Mouse (Mus musculus): ENCODE measurements around the gene Prkag1.
"Not testable (repeated sequence)": the region's sequence is repeated elsewhere in the genome, so short reads cannot be mapped to it uniquely, and the experiment has no call there.

Gene Prkag1

DNA sequence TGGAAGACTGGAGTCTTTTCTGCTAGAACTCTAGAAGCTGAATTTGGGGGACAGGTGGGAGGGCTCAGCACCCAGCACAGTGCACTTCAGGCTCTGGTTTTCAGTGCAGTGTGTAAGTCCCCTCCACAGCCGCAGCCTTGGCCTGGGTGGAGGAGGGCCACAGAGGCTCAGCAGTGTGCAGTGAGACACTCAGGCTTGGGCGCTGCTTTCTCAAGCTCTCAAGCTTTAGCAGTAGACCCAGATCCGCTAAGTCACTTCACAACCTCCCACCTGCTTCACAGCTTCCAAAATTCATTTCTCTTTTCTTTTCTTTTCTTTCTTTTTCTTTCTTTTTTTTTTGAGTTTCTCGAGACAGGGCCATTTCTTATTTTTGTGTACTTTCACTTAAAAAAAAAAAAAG is 10.4 kb downstream of the Prkag1 start:
- no peak for DNase-seq

DNA sequence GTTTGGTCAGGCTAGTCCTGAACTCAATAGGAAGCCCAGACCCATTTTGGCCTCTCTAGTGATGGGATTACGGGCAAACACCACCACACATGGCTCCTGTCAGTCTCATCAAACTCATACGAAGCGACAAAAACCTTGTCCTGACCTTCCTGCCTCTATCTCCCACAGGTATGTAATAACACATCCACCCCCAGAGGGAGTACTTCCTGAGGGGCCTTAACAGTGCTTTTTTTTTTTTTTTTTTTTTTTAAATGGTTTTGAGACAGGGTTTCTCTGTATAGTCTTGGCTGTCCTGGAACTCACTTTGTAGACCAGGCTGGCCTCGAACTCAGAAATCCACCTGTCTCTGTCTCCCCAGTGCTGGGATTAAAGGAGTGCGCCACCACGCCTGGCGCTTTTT is 13.2 kb downstream of the Prkag1 start:
- DNase-seq = no peak

DNA sequence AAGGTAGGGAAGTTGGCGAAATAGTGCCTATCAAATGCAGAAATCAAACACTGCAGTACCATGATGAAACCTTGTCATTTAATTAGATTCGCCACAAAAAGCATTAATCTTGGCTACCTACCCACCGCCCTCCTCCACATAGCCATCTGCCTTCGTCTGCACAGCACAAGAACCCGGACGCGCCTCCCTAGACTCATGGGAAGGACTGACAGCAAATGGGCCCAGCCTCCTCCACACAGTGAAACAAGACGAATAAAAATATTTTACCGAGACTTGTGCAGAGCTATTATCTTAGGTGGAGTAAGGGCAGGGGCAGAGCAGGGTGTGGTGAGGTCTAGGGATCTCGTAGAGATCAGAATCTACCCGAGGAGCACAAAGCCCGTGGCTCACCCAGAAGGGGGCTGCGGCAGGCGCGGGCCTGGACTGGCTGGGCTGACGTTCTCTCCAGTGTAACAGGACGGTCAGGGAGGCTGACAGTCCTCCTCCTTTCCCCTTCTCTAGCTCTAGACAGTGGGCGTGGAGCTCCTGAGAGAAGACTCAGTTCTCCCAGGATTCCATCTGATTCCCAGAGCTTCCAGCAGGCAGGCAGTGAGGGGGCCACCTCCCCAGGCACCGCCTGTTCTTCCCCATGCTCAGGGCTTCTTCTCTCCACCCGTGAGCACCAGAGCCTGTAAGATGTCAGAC is 18.4 kb downstream of the Prkag1 start:
- DNase-seq = no peak

DNA sequence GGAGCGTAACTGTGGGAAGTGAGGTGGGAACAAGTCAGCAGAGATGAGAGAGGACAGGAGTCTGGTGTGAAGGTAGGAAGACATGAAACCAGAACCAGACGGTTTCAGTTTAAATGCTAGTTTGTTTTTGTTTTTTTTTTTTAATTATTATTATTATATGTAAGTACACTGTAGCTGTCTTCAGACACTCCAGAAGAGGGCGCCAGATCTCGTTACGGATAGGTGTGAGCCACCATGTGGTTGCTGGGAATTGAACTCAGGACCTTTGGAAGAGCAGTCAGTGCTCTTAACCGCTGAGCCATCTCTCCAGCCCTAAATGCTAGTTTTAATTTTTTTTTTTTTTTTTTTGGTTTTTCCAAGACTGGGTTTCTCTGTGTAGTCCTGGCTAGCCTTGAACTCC is 21.1 kb downstream of the Prkag1 start:
- not testable (repeated sequence) for DNase-seq

DNA sequence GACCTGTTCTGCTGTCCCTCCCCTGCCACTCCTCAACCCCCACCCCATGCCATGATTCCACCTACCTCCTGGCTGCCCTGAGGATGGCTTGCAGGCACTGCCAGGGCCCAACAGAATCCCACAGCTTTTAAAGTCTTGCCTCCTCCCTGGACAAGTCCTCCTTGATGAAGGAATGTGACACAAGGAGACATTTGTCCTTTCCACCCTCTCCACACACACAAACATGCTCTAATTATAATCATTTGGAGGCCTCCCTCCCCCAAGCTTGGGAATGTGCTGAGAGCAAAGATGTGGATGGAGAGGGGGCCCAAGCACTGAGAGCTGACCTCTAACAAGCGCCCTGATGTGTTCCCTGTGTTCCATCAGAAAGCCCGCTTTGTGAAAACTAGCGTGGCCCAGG is 21.9 kb downstream of the Prkag1 start, which contains the start of gene Ddn:
Gene Ddn (minus strand): TSS at position 101 of the 400 bp plus-strand sequence.
- no peak for DNase-seq

- DNase-seq = no peak
Measured at GRCm38 (mm10) chr15:98808651-98809134, 22.6 kb downstream of the Prkag1 start.

DNA sequence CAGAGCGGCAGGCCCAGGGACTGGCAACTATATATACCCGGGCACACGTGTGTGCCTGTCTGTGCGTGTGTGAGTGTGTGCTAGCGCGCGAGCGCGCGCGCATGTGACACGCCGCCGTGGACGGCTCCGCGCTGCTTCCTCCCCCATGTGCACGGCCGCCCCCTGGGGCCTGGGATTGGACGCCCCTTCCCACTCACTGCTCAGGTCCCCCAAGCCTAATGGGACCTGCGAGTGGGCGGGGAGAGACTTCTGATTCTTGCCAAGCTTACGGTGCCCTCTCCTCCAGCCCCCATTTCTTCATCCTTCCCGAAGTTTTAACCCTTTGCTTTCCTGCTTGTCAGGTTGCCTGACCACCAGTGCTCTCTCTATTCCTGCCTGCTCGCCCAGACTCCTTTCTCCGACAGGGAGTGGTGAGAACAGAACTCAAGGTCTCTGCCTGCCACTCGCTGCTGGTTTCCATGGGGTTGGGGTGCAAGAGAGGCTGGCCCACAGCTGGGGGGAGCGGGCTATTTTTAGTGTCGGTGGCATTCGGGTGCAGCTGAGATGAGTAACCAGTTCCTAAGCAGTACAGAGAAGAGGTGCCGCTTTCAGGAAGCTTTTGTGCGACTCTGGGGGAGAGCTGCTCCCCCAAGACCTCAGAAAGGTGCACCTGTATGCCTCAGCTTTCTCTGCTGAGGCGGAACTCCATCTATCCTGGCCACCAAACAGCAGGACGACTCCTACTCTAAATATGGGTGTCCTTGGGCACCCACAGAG is 23.2 kb downstream of the Prkag1 start:
- peak; percentile 23 to 36 for DNase-seq

DNA sequence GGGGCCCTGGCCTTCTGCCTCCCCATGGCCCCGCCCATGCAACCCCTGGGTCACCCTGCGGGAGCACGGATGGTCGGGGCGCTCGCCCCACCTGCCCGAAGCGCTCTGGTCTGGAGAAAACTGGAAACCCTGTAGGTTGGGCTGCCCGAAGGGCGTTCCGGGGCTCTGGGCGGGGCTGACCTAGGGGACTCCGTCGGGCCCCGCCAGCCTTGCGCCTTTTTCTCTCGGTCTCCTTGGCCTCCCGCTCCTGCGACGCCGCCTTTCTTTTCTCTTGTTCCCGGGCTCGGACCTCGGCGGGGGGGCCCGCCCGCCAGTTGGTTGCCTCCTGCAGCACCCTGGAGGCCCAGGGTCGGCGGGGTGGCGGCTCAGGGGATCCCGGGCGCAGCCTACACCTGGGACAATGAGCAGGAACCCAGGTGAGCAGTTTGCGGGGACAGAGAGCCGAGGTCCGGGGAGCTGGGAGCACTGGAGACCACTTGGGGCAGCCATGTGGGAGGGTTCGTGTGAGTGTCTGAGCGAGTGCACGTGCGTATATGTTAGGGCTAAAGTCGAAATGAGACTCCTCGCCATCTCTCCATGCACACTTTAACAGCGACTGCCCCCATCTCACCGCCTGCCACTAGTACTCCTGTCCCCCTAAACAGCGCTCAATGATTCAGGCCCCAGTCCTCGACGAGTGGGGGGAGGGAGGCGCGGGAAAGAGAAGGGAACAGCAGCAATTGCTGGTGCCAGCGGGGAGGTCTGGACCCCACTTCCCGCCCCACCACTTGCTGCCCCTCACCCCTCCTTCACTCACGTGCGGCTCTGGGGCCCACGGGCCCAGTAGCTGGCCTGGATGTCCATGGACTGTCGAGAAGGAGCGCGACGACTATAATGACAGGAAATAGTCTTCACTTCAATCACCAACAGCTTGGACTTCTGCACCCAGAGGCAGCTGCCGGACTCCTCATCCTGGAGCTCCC is 24.2 kb downstream of the Prkag1 start:
- no peak for DNase-seq

DNA sequence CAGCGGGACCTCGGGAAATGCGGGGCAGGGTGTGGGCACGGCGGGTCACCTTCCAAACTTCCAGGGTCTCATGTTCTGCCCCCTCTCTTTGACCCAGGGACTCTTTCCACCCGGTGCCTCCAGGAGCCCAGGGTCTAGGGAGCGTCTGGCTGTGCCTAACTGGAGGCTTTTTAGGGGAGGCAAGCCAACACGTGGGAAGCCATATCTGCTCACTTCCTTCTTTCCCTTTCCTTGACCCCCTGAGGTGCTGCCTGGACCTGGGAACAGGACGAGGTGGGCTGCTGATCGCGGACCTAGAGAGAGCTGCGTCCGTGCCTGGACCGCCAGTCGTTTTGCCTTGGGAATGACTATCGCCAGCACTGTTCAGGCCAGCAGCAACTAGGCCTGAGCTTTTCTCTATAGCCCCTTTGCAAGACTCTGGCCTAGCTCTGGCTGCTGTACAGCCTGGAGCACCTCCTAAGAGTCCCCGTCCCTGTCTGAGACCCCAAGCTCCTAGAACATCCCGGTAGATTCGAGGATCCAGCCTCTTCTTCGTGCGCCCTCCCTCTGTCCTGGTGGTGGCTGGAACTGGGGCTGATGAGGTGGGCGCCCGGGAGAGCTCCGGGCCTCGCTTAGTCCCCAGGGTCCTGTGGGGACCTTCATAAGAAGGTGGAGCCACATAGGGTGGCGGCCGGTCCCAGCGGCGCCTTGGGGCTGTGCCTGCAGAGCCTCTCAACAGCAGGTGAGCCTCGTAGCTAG is 25.1 kb downstream of the Prkag1 start:
- DNase-seq = no peak

DNA sequence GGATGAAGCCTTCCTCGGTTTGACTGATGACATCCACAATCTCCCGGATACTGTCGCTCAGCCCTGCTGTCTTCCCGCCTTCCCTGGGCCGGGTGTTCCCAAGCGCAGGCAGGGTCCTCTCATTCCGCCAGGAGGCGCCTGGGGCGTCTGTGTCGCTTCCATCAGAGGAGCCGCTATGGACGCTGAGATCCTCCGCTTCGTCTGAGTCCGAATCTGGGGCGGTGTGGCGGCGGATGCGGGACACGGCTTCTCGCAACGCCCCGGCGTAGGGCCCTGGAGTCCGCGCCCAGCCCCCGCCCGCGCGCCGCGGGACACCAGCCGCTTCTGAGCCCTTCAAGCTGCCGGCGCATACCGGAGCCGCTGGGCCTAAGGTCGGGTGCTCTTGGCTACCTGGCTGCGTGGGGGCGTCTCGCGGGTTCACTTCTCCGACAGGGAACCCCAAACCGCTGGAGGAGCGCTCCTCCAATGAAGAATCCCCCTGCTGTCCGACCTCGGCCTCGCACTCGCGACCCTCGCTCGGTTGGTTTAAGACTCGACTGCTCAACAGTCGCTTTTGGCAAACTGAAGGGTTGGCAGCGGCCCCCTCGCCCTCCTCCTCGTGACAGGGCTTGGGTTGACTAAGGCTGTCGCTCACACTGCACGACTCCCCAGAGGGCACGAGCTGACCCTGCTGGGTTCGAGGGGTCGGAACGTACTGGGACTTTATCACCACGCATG is 25.8 kb downstream of the Prkag1 start:
- peak; percentile 64 to 73 for DNase-seq

DNA sequence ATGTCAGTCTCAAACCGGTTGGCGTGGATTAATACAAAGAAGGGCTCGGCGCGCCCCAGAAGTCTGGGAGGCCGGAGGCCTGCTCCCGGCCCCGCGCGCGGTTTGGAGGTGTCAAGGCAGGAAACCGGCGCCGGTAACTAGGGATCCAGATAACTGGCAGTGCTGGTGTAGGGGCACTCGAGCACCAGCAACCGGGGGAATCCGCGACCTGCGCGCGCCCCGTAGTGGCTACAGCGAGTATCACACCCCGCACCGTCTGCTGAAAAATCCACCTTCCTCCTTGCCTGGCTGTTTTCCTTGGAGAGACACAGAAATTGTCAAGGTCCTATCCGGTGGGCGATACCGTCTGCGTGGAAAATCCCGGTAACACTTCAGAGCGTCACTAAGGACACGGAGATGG is 27.3 kb downstream of the Prkag1 start:
- DNase-seq = peak; percentile 90 to 92

- DNase-seq = no peak
Measured at GRCm38 (mm10) chr15:98802926-98803325, 28.4 kb downstream of the Prkag1 start.

- DNase-seq = peak; percentile 84 to 87
Measured at GRCm38 (mm10) chr15:98799396-98799795, 31.9 kb downstream of the Prkag1 start.

GRCm38 (mm10) chr15:98798903-98799302 is 32.4 kb downstream of the Prkag1 start:
- no peak for DNase-seq

- no peak for DNase-seq
Measured at GRCm38 (mm10) chr15:98797835-98798492, 33.4 kb downstream of the Prkag1 start.

GRCm38 (mm10) chr15:98796803-98797595 is 34.3 kb downstream of the Prkag1 start:
- DNase-seq = no peak

DNA sequence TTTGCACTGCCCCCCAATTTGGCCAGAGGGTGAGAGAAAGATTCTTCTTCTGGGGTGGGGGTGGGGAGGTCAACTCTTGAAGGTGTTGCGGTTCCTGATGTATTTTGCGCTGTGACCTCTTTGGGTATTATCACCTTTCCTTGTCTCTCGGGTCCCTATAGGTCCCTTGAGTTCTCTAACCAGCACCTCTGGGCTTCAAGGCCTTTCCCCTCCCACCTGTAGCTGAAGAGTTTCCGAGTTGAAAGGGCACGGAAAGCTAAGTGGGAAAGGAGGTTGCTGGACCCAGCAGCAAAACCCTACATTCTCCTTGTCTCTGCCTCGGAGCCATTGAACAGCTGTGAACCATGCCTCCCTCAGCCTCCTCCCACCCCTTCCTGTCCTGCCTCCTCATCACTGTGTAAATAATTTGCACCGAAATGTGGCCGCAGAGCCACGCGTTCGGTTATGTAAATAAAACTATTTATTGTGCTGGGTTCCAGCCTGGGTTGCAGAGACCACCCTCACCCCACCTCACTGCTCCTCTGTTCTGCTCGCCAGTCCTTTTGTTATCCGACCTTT is 38.1 kb downstream of the Prkag1 start:
- DNase-seq = no peak

- no peak for DNase-seq
Measured at GRCm38 (mm10) chr15:98792233-98793020, 38.9 kb downstream of the Prkag1 start.

DNA sequence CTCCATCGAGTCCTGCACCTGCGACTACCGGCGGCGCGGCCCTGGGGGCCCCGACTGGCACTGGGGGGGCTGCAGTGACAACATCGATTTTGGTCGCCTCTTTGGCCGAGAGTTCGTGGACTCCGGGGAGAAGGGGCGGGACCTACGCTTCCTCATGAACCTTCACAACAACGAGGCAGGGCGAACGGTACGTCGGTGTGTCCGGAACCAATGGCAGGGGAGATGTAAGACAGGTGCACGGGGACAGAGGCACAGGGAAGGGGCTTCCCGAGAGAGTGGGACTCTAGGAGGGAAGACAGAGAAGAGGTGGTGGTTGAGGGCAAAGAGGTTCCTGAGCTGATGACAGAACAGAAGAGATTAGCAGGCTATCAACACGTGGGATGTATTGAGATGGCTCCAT is 39.5 kb downstream of the Prkag1 start:
- no peak for DNase-seq

Data from cerebellum, postnatal 36 days (tissue).